8 mouse cellular contexts compared by ENCODE assay signal in the genomic region with DNA sequence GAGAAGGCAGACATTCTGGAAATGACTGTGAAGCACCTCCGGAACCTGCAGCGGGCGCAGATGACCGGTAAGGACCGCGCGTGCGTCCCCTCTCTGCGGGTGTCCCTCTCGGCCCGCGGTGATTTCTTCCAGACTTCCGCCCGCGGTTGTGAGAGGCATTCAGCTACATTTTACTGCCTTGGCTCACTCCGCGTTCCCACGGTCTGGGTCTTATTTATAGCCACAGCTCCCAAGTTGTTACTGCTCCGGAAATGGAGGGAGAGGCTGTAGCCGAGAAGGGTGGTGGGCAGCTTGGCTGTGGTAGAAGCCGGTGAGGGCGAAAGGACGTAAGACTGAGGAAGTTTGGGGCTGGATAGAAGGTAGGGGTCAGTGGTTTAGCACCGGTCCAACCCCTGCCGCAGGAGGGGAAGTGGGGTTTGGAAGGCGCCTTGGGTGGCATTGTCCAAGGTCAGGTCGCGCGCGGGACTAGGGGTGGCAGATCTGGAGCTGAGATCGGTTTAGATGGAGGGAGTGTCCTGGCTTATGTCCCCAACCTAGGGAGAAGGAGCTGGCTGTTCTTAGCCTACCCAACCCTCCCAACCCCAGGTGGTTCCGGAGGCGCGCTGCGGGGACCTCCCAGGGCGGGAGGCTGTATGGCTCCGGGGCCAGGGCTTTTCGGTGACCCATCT. TPM values are rescaled to one million over a fixed set of nuclear protein-coding genes. Genes with fewer than 3 reads are reported as not detected.
DNase-seq lines count a peak whose midpoint lies in the region; ATAC-seq lines count a peak whose summit lies in the region.

No protein-coding gene starts in this region.

- WGBS in forebrain, embryonic 16.5 days = under 1% methylated on average over 38 of the region's 38 CpGs

- peaks cover 52% of the 10 kb centered on the region for H3K4me1 ChIP-seq in forebrain, embryonic 16.5 days (replicated peaks; ENCODE audit: control insufficient read depth, insufficient read depth, low read length)

- H3K27me3 ChIP-seq in forebrain, embryonic 16.5 days (replicated peaks; ENCODE audit: control insufficient read depth, insufficient read depth, low read length) = peaks cover 11% of the 10 kb centered on the region

- no peaks in the 10 kb centered on the region for H3K9me3 ChIP-seq in forebrain, embryonic 16.5 days (ENCODE audit: control insufficient read depth, low read length)

- peak overlapping the region; percentile 60 for H3K9ac ChIP-seq in forebrain, embryonic 16.5 days (replicated peaks; ENCODE audit: low read depth, low read length)

- H3K36me3 ChIP-seq in forebrain, embryonic 16.5 days (ENCODE audit: control insufficient read depth, insufficient read depth) = no peaks in the 10 kb centered on the region

- peak; percentile 76 for DNase-seq in Muller cell, postnatal 12 days (ENCODE audit: inconsistent ontology term)
- DNase-seq in cerebellum, adult 11-12 months = peak; percentile 54
- DNase-seq in heart, postnatal 10 days = peak; percentile 73 to 76
- DNase-seq in kidney, postnatal 36 days = peak; percentile 69 to 77
- peak; percentile 66 for DNase-seq in lung, postnatal 14 days
- DNase-seq in right cerebral cortex, adult 2 months (ENCODE audit: low spot score in 2 of 2) = peak; percentile 64 to 74
- no peak for DNase-seq in B cell, adult 2 months

- peak overlapping the region; percentile 59 for H3K4me3 ChIP-seq in forebrain, embryonic 16.5 days (replicated peaks; ENCODE audit: low read length)

- intact Hi-C loops in heart, postnatal 10 days (cut with DNase I) = loop anchor here (1.0 to 2.0 kb wide), 5 partner anchors 120 to 332 kb away; no protein-coding TSS in a partner anchor

- ATAC-seq in forebrain, embryonic 16.5 days = no peak

- H3K4me2 ChIP-seq in forebrain, embryonic 16.5 days (ENCODE audit: low read length) = peak overlapping the region; percentile 99

- peak overlapping the region; percentile 65 for H3K27ac ChIP-seq in forebrain, embryonic 16.5 days (ENCODE audit: low read length)

RNA-seq across cellular contexts. Expression of a gene that starts 2.1 kb away (rescaled TPM):
- polyA plus RNA-seq in forebrain, embryonic 16.5 days (2015; fragmentation: Nextera tagmentation; extraction: Ambion mirVana) = 9.6 and 14.5 TPM in 2 replicates
- 10 to 100 TPM; 49.0 to 58.4 TPM for total RNA-seq in heart, postnatal 10 days (2021)

Comparison
In these comparisons a context has a peak if more than half of its experiments do, and no peak if none do; other contexts are left out.
1. DNase-seq: peak in Muller cell, postnatal 12 days (single experiment), cerebellum, adult 11-12 months (single experiment), heart, postnatal 10 days (2 of 2), kidney, postnatal 36 days (2 of 2), lung, postnatal 14 days (single experiment) and right cerebral cortex, adult 2 months (2 of 2); none in B cell, adult 2 months (0 of 2).